Mouse (Mus musculus) embryo, embryonic 9.5 days (tissue): ENCODE measurements around the gene Hapln4.
A peak's percentile ranks its signal among the peaks of the same experiment; 100 is the strongest.

Experiments
- DNase-seq: peaks from one replicate; pipeline ENCODE4 v3.0.0-alpha.2; 2017; ENCODE audit errors: extremely low spot score

The Hapln4 gene

GRCm38 (mm10) chr8:70100241-70100640 is 17.0 kb downstream of the Hapln4 start:
- DNase-seq = no peak

GRCm38 (mm10) chr8:70104506-70104905 is 21.2 kb downstream of the Hapln4 start:
- DNase-seq = no peak

- DNase-seq = no peak
Measured at GRCm38 (mm10) chr8:70104922-70105321, 21.7 kb downstream of the Hapln4 start.

GRCm38 (mm10) chr8:70110451-70110850 is 27.2 kb downstream of the Hapln4 start:
- no peak for DNase-seq

- no peak for DNase-seq
Measured at GRCm38 (mm10) chr8:70111192-70111795, 28.0 kb downstream of the Hapln4 start.

- no peak for DNase-seq
Measured at GRCm38 (mm10) chr8:70112401-70113016, 29.3 kb downstream of the Hapln4 start.

GRCm38 (mm10) chr8:70114488-70114887 is 31.2 kb downstream of the Hapln4 start:
- no peak for DNase-seq

- DNase-seq = no peak
Measured at GRCm38 (mm10) chr8:70114892-70115291, 31.6 kb downstream of the Hapln4 start.

GRCm38 (mm10) chr8:70117611-70118010 is 34.4 kb downstream of the Hapln4 start:
- peak; percentile 47 for DNase-seq

- DNase-seq = no peak
Measured at GRCm38 (mm10) chr8:70118726-70119700, 35.8 kb downstream of the Hapln4 start.

- peak; percentile 74 for DNase-seq
Measured at GRCm38 (mm10) chr8:70120667-70121066, 37.4 kb downstream of the Hapln4 start, which contains the start of gene Ncan. Ncan (minus strand) TSS chr8:70120873.

- DNase-seq = no peak
Measured at GRCm38 (mm10) chr8:70122863-70123262, 39.6 kb downstream of the Hapln4 start.

- no peak for DNase-seq
Measured at GRCm38 (mm10) chr8:70124992-70125391, 41.7 kb downstream of the Hapln4 start.

- DNase-seq = no peak
Measured at GRCm38 (mm10) chr8:70128435-70128834, 45.2 kb downstream of the Hapln4 start.

GRCm38 (mm10) chr8:70129309-70129952 is 46.2 kb downstream of the Hapln4 start:
- DNase-seq = no peak

- no peak for DNase-seq
Measured at GRCm38 (mm10) chr8:70130066-70130465, 46.8 kb downstream of the Hapln4 start.

- peak; percentile 83 for DNase-seq
Measured at GRCm38 (mm10) chr8:70131166-70131883, 48.1 kb downstream of the Hapln4 start, which contains the start of gene Nr2c2ap. Nr2c2ap (plus strand) TSS chr8:70131333.

GRCm38 (mm10) chr8:70134086-70134485 is 50.8 kb downstream of the Hapln4 start:
- DNase-seq = no peak

GRCm38 (mm10) chr8:70134931-70135330 is 51.7 kb downstream of the Hapln4 start:
- no peak for DNase-seq

GRCm38 (mm10) chr8:70136591-70136990 is 53.3 kb downstream of the Hapln4 start:
- no peak for DNase-seq

GRCm38 (mm10) chr8:70137890-70138289 is 54.6 kb downstream of the Hapln4 start:
- no peak for DNase-seq
